Mouse (Mus musculus) left cerebral cortex, adult 2 months (tissue): Measurements from ENCODE around the gene Tmem11. TPM values are rescaled to one million over a fixed set of nuclear protein-coding genes. Genes with fewer than 3 reads are reported as not detected.
"Not testable (repeated sequence)": the region's sequence is repeated elsewhere in the genome, so short reads cannot be mapped to it uniquely, and the experiment has no call there.

Source experiments
- DNase-seq, 2 experiments: peaks; one replicate each; pipeline ENCODE4 v3.0.0; 2021 to 2022; ENCODE audit warnings: low spot score in 2 of 2, mixed read lengths in 1 of 2; ENCODE audit errors: extremely low spot score in 1 of 2
- H3K27ac ChIP-seq: fragments of 200-600 bp; 2 replicates; pipeline ENCODE4 v1.8.1; 2022
- H3K4me3 ChIP-seq: fragments of 200-600 bp; 2 replicates; pipeline ENCODE4 v1.8.1; 2022
- CTCF ChIP-seq: fragments of 200-600 bp; IDR thresholded peaks from 2 replicates; pipeline ENCODE4 v1.8.1; 2022; ENCODE audit warnings: antibody characterized with exemption, mild to moderate bottlenecking, moderate library complexity
- intact Hi-C: fragments of 180-260 bp; cut with DNase I; formaldehyde crosslinking; loops from one replicate; pipeline ENCODE4 v1.15.1; 2025
- total RNA-seq, 2 experiments: library from RNA; stranded (reverse); gene quantifications; 2 replicates each; pipeline ENCODE4 v1.2.3; 2021

Tmem11 gene
- total RNA-seq, 2 experiments from 2014 or later = 28.8 to 31.0 TPM

DNA sequence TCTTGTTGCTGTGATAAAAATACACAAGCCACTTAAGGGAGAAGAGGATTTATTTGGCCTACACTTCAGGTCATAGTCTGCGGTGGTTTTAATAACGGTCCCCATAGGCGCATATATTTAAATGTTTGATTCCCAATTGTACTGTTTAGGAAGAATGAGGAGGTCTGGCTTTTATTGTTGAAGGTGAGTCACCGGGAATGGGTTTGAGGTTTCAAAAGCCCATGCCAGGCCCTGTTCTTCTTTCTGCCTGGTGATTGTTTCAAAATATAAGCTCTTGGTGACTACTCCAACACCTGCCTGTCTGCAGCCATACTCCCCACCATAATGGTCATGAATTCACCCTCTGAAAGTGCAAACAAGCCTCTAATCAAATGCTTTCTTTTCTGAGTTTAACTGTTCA, 1.5 kb upstream of the Tmem11 start:
- intact Hi-C loops = no loop called here
- no peak for TF ChIP-seq CTCF
- no peak overlapping the region for H3K4me3 ChIP-seq
- H3K27ac ChIP-seq = no peak overlapping the region
- DNase-seq = no peak

DNA sequence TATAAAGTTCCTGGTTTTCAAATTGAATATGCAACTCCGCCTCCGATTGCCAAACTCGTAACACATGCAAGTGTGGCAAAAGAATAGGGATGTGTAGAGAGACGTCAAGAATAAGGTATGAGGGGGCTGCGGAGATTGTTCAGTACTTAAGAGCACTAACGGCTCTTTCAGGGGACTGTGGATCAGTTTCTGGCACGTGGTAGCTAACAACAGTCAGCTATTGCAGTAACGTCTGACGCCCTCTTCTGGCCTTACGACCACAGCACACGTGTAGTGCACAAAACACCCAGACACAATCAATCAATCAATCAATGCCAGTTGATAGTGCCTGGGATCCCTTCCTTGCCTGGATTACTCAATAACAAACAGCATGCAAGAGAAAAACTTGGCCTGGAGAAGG, 351 bp upstream of the Tmem11 start:
- TF ChIP-seq CTCF = peak; percentile 68
- Histone ChIP-seq H3K4me3 (peak overlapping the region; percentile 87), H3K27ac (peak overlapping the region; percentile 98)
- peak; percentile 39 to 43 for DNase-seq
- intact Hi-C loops = loop anchor here (1.0 to 5.0 kb wide), 5 partner anchors 34 to 182 kb away; partner anchors contain the start of genes Dhrs7b, Llgl1, Map2k3 and Smcr8

DNA sequence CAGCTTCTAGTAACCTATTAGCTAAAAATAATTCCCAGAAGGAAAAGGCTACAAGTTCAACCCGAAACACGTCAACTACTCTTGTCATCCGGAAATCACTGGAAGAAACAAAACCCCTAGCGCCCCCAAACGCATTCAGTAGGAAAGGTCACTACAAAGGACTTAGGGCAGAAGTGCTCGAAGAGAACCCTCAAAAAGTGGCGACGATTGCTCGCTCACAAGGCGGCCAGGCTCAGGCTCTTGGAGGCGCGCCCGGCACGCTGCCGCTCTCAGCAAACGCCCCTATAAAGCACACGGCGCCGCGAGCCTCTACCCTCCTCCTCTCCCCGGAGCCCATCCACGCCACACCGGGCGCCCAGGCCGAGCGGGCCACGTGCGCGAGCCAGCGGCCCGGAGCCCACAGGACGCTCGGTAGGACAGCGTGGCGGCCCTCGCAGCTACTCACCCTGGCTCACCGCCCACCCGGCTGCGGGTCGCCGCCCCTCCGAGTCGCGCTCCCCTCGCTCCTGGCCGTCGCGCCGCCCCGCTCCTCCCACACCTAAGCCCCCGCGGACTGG, 938 bp downstream of the Tmem11 start:
- peak in 1 of 2 experiments; percentile 52 for DNase-seq
- Histone ChIP-seq H3K4me3 (peak overlapping the region; percentile 87), H3K27ac (peak overlapping the region; percentile 98)
- intact Hi-C loops = loop anchor here (2.0 to 5.0 kb wide), 3 partner anchors 54 to 181 kb away; partner anchors contain the start of genes Llgl1, Map2k3, Smcr8 and Top3a
- peak; percentile 29 for TF ChIP-seq CTCF

DNA sequence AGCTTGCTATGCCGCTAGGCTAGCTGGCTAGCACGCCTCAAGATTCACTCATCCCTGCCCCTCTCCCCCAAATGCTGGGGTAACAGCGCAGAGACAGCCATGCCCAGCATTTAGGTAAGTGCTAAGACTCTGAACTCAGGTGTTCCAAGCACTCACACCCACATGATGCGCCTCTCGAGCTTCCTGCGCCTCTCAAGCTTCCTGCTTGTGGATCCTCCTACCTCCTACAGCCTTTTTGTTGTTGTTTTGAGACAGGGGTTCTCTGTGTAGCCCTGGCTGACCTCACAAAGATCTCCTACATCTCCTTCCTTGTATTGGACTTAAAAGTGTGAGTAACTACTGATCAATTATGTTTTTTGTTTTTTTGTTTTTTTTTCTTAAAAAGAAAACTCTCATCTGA, 6.0 kb downstream of the Tmem11 start:
- Histone ChIP-seq H3K27ac (no peak overlapping the region), H3K4me3 (no peak overlapping the region)
- DNase-seq = no peak
- intact Hi-C loops = no loop called here
- no peak for TF ChIP-seq CTCF

DNA sequence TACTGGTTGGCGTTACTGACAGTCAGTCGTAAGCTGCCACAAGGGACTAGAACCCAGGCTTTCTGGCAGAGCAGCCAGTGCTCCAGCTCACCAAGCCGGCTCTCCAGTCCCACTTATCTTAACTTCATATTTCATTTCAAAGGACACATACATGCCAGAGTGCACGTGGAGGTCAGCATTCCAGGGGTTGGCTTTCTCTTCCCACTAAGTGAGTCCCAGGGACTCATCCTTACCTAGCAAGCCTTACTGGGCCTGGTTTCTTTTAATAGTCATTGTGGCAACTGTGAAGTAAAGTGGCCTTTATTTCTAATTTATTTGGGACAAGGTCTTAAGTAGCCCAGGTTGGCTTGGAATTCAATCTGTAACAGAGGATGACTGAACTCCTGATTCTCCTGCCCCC, 7.7 kb downstream of the Tmem11 start:
- TF ChIP-seq CTCF = no peak
- no peak for DNase-seq
- Histone ChIP-seq H3K4me3 (no peak overlapping the region), H3K27ac (no peak overlapping the region)
- intact Hi-C loops = no loop called here

DNA sequence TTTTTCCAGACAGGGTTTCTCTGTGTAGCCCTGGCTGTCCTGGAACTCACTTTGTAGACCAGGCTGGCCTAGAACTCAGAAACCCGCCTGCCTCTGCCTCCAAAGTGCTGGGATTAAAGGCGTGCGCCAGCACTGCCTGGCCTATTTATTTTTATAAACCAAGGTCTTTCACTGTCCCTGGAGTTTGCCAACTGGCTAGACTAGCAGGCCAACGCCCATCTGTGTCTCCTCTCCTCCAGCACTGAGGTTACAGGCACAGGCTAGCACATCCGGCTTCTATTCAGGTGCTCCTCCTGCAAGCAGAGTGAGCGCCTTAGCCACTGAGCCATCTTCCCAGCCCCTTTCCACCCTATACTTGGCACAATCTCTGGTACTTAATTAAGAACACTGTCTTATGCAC, 9.6 kb downstream of the Tmem11 start:
- intact Hi-C loops, H3K4me3 ChIP-seq, DNase-seq, H3K27ac ChIP-seq: not testable (repeated sequence)

DNA sequence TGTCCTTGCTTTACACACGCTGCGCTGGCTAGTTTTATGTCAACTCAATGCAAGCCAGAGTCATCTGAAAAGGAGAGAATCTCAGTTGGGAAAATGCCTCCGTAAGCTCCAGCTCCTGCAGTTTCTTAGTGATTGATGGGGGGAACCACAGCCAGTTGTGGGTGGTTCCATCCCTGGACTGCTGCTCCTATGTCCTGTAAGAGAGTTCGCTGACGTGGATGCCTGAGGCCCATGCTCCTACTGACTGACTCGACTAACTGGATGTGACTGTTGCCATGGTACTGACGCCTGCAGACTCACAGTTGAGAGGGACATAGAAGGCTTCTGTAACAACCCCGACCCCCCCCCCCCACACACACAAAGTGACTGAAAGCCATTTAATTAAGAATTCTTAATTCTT, 11.2 kb downstream of the Tmem11 start:
- no peak for DNase-seq
- no peak for TF ChIP-seq CTCF
- intact Hi-C loops = no loop called here
- Histone ChIP-seq H3K4me3 (no peak overlapping the region), H3K27ac (no peak overlapping the region)

DNA sequence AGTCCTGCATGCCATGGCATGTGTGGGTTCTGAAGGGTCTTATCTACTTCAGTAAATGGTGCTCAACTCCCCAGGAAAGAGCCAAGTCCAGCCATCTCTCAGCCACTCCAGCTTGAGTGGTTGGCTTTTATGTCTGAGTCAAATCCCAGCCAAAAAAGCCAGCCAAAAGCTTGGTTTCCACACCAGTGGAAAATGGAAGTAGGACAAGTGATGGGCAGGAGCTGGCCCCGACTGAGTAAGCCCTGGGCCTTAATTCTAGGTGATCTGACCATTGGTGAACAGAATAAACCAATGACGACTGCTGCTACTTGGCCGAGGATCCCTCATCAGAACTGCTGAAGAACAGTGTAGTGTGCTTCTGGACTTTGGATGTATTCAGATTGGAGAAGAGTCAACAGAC, 11.6 kb downstream of the Tmem11 start:
- no peak for TF ChIP-seq CTCF
- intact Hi-C loops = no loop called here
- no peak for DNase-seq
- H3K27ac ChIP-seq = no peak overlapping the region
- no peak overlapping the region for H3K4me3 ChIP-seq

DNA sequence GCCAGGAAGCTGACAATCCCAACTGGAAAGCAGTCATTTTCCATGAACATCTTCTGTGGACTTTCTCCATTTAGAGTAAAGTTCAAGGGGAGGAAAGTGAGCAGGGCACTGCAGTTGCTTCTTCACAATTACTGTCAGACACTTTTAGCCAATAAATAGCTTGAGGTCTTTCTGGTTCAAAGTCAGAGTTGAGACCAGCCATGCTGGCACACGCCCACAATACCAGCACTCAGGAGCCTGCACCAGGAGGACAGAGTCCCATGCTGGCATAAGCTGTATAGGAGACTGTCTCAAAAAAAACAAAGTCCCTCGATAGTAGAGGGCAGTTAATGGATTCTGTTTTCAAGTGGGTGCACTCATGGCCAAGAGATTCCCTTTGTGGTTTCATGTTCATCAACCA, 13.1 kb downstream of the Tmem11 start:
- DNase-seq = no peak
- Histone ChIP-seq H3K4me3 (no peak overlapping the region), H3K27ac (no peak overlapping the region)
- intact Hi-C loops = no loop called here
- TF ChIP-seq CTCF = no peak

DNA sequence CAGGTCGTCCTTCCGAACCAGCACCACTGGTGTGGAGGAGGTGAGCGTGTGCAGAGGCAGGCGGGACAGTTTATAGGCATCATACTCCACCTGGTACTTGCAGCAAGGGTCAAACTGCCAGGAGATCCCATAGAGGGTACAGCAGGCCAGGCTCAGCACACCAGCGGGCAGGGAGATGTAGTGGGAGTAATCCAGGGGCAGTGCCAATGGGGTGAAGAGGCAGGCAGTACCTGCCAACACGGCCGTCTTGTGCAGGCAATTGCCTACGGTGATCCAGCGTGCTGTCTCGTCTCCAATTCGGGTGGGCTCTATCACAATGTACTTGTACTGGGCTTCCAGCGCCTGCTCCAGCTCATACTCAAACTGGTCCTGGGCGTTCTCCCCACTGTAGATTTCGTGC, 14.2 kb downstream of the Tmem11 start:
- no peak for TF ChIP-seq CTCF
- DNase-seq = no peak
- no peak overlapping the region for H3K27ac ChIP-seq
- no peak overlapping the region for H3K4me3 ChIP-seq
- intact Hi-C loops = no loop called here

DNA sequence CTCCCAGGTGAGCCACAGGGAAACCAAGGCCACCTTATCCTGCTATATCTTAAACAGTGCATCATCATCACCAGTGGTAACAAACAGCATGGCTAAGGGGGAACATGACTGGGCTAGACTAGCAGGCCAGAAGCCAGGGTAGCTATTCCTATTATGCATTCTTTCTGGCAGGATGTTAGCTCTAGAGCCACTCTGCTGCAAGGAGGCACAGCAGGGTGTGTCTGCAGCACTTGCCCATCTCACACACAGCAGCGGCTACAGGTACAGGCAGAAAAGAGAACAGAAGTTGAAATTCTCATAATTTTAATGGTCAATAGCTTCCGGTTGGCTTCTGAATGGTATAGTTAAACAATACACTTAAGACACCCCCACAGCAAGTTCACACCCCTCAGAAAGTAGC, 14.9 kb downstream of the Tmem11 start:
- Histone ChIP-seq H3K27ac (no peak overlapping the region), H3K4me3 (no peak overlapping the region)
- intact Hi-C loops = no loop called here
- no peak for TF ChIP-seq CTCF
- no peak for DNase-seq

DNA sequence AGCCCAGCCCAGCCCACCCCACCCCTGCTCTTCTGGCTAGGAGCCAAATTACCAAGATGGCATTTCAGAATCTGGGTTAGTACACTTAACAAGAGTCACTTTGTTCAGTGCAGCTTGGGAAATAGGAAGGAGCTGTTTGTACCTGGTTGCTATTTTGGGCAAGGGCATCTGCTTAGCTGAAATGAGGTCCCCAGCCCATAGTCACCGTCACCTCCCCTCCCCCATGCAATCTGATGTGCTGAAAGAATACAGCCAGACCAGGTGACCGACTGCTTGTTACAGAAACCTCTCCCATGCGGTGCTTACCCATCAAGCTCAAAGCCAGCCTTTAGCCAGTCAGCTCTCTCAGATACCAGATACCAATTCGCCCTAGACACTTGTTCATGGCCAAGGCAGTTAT, 15.9 kb downstream of the Tmem11 start:
- no peak overlapping the region for H3K27ac ChIP-seq
- TF ChIP-seq CTCF = no peak
- intact Hi-C loops = no loop called here
- H3K4me3 ChIP-seq = no peak overlapping the region
- DNase-seq = no peak

DNA sequence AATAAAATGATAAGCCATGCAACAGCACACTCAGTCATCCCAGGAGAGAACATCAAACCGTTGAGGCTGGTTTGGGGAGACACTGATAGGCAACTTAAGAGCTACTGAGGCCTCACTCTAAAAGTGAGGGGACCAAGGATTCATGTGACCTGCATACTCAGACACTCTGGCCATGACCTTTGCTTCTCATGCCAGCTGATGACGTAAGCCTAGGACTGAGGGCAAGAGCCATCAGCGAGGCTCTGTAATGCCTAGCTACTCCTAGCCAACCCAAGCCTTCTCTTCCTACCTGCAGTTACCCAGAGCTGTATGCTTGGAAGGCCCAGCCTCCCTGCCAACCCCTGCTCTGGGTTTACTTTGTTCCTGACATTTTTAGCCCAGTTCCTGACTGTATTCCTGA, 17.1 kb downstream of the Tmem11 start:
- H3K27ac ChIP-seq = no peak overlapping the region
- TF ChIP-seq CTCF = no peak
- no peak overlapping the region for H3K4me3 ChIP-seq
- no peak for DNase-seq
- intact Hi-C loops = no loop called here
